Mouse (Mus musculus): ENCODE measurements around the gene Npepl1. TPM values are rescaled to one million over a fixed set of nuclear protein-coding genes. Genes with fewer than 3 reads are reported as not detected.

Npepl1 gene
- polyA plus RNA-seq, 1 experiment from 2014 or later = 41.3 TPM

DNA sequence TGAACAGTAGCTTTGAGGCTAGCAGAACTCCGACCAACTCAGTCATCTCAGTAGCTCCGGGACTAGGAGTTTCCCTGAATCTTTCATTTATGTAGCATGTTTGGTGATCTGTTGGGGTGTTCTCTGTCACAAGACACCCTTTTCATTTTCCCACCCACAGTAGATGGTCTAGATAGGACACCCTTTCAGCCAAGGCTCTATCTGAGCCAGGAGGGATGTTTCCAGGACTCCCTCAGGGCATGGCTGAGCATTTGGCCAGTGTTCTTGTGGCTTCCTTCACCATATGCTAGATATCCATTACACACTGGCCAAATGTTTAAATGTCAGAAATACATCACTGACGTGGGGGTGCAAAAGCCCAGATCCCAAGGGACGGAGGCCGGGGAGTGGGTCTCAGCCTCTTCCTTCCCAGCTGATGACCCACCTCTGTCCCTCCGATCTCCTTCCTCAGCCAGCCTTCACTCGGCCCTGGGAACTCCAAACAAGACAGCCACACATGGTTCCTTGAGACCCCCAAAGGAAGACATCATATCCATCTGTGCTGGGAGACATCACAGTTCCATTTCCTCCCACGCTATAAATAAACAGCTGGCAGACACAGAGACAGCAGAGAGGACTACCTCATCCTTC, 20.4 kb downstream of the Npepl1 start:
- H3K4me2 ChIP-seq (replicated peaks; ENCODE audit: low read depth, low read length) = no peak overlapping the region
- H3K27me3 ChIP-seq (ENCODE audit: control insufficient read depth, insufficient read depth, low read length) = no peaks in the 10 kb centered on the region
- H3K27ac ChIP-seq (ENCODE audit: low read depth, low read length) = no peak overlapping the region
- no peaks in the 10 kb centered on the region for H3K36me3 ChIP-seq (ENCODE audit: control insufficient read depth, insufficient read depth, low read length)
- H3K9ac ChIP-seq (ENCODE audit: low read depth, low read length) = no peak overlapping the region
- no peaks in the 10 kb centered on the region for H3K9me3 ChIP-seq (ENCODE audit: control insufficient read depth, low read length)
- no peak for ATAC-seq (ENCODE audit: low FRiP score, low TSS enrichment)
- WGBS = 69% methylated on average over 8 of the region's 8 CpGs
- peaks cover 7% of the 10 kb centered on the region; the same call in 1 of the 2 replicates for H3K4me1 ChIP-seq (ENCODE audit: control insufficient read depth, insufficient read depth, low read length)
- H3K4me3 ChIP-seq (ENCODE audit: low read length) = no peak overlapping the region

GRCm38 (mm10) chr2:174132413-174132969, 22.3 kb downstream of the Npepl1 start:
- no peak for ATAC-seq (ENCODE audit: low FRiP score, low TSS enrichment)
- WGBS = 77% methylated on average over 8 of the region's 8 CpGs

GRCm38 (mm10) chr2:174159035-174159434, 48.9 kb downstream of the Npepl1 start:
- Histone ChIP-seq H3K9ac (ENCODE audit: low read depth, low read length) (no peak overlapping the region), H3K4me1 (ENCODE audit: control insufficient read depth, insufficient read depth, low read length) (no peaks in the 10 kb centered on the region), H3K27ac (ENCODE audit: low read depth, low read length) (no peak overlapping the region), H3K36me3 (ENCODE audit: control insufficient read depth, insufficient read depth, low read length) (no peaks in the 10 kb centered on the region), H3K27me3 (ENCODE audit: control insufficient read depth, insufficient read depth, low read length) (no peaks in the 10 kb centered on the region), H3K4me2 (replicated peaks; ENCODE audit: low read depth, low read length) (no peak overlapping the region), H3K9me3 (ENCODE audit: control insufficient read depth, low read length) (no peaks in the 10 kb centered on the region), H3K4me3 (ENCODE audit: low read length) (no peak overlapping the region)
- no peak for ATAC-seq (ENCODE audit: low FRiP score, low TSS enrichment)
- 93% methylated on average over 10 of the region's 10 CpGs for WGBS

More at GRCm38 (mm10) chr2:174132413-174132969, 22.3 kb downstream of the Npepl1 start:
- Histone ChIP-seq H3K4me3 (ENCODE audit: low read length) (no peak overlapping the region), H3K36me3 (ENCODE audit: control insufficient read depth, insufficient read depth, low read length) (no peaks in the 10 kb centered on the region), H3K9ac (ENCODE audit: low read depth, low read length) (no peak overlapping the region), H3K9me3 (ENCODE audit: control insufficient read depth, low read length) (no peaks in the 10 kb centered on the region), H3K4me1 (ENCODE audit: control insufficient read depth, insufficient read depth, low read length) (no peaks in the 10 kb centered on the region), H3K27ac (ENCODE audit: low read depth, low read length) (no peak overlapping the region), H3K4me2 (replicated peaks; ENCODE audit: low read depth, low read length) (no peak overlapping the region), H3K27me3 (ENCODE audit: control insufficient read depth, insufficient read depth, low read length) (no peaks in the 10 kb centered on the region)

GRCm38 (mm10) chr2:174160461-174160860, 50.3 kb downstream of the Npepl1 start:
- no peaks in the 10 kb centered on the region for H3K9me3 ChIP-seq (ENCODE audit: control insufficient read depth, low read length)
- H3K9ac ChIP-seq (ENCODE audit: low read depth, low read length) = no peak overlapping the region
- no peaks in the 10 kb centered on the region for H3K4me1 ChIP-seq (ENCODE audit: control insufficient read depth, insufficient read depth, low read length)
- WGBS = 77% methylated on average over 3 of the region's 3 CpGs
- no peak overlapping the region for H3K4me2 ChIP-seq (replicated peaks; ENCODE audit: low read depth, low read length)
- ATAC-seq (ENCODE audit: low FRiP score, low TSS enrichment) = no peak
- no peak overlapping the region for H3K27ac ChIP-seq (ENCODE audit: low read depth, low read length)
- H3K4me3 ChIP-seq (ENCODE audit: low read length) = no peak overlapping the region
- no peaks in the 10 kb centered on the region for H3K27me3 ChIP-seq (ENCODE audit: control insufficient read depth, insufficient read depth, low read length)
- no peaks in the 10 kb centered on the region for H3K36me3 ChIP-seq (ENCODE audit: control insufficient read depth, insufficient read depth, low read length)

Other genes starting within 250 kb of the Npepl1 start
- gene Stx16, start 34.0 kb upstream of the Npepl1 start, polyA plus RNA-seq (2014; fragmentation: Nextera tagmentation; extraction: Ambion mirVana) = 9.0 and 10.1 TPM in 2 replicates
- gene Gnas, start 174.0 kb downstream of the Npepl1 start, polyA plus RNA-seq (2014; fragmentation: Nextera tagmentation; extraction: Ambion mirVana) = 1,459 and 1,592 TPM in 2 replicates
- gene Gm20721, start 236.4 kb downstream of the Npepl1 start, polyA plus RNA-seq (2014; fragmentation: Nextera tagmentation; extraction: Ambion mirVana) = 10.1 and 15.0 TPM in 2 replicates